Mouse (Mus musculus): ENCODE results near the gene Tpi1. TPM values are rescaled to one million over a fixed set of nuclear protein-coding genes. Genes with fewer than 3 reads are reported as not detected.
"Not testable (repeated sequence)": the region's sequence is repeated elsewhere in the genome, so short reads cannot be mapped to it uniquely, and the experiment has no call there.

Gene Tpi1
- total RNA-seq, 1 experiment: 306 TPM

DNA sequence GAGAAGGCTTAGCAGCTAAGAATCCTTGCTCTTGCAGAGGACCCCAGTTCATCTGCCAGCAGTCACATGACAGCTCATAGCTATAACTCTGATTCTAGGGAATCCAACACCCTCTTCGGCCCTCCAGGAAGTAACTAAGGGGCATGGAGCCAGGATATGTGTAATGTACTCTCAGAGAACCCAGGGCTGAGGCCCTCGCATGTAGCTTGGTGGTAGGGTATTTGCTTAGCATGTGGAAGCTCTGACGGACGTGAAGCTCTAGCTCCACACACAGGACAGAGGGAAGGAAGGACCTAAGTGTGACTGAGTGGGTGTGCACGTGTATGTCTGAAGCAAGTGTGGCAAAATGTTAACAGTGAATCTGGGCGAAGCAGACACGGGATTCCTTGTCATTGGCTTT lies 22.3 kb upstream of the Tpi1 start:
- TF ChIP-seq CHD2 (IDR thresholded peaks at IDR 0.05; ENCODE audit: low read depth, low read length) (no peak), MAFK (IDR thresholded peaks at IDR 0.05; ENCODE audit: insufficient read depth, low read depth, low read length) (no peak), ZNF384 (IDR thresholded peaks at IDR 0.05; ENCODE audit: low read depth, low read length) (no peak), ZC3H11A (IDR thresholded peaks at IDR 0.05; ENCODE audit: borderline replicate concordance, low read depth, low read length) (no peak), HCFC1 (IDR thresholded peaks at IDR 0.05; ENCODE audit: borderline replicate concordance, insufficient read depth, low read length) (no peak)
- no peak for DNase-seq (ENCODE audit: low read depth, low spot score)
- no peak overlapping the region for H3K27ac ChIP-seq (ENCODE audit: insufficient read depth, low read depth, low read length, poor library complexity, severe bottlenecking)
- in situ Hi-C loops (cut with MboI; ENCODE audit: low sequenced_read_pairs in 2 of 2, unreplicated experiment in 2 of 2): no loop called here
- no peak overlapping the region for H3K4me3 ChIP-seq (ENCODE audit: insufficient read depth in 1 of 2, low read depth in 1 of 2, low read length in 2 of 2, poor library complexity in 1 of 2, severe bottlenecking in 1 of 2)
- H3K9me3 ChIP-seq (ENCODE audit: control insufficient read depth, insufficient read depth, low read depth, low read length): no peaks in the 10 kb centered on the region
- H3K4me1 ChIP-seq (ENCODE audit: control insufficient read depth in 2 of 2, insufficient read depth in 2 of 2, low read length in 2 of 2, poor library complexity in 1 of 2): peaks cover 0 to 10% of the 10 kb centered on the region in 2 experiments; a peak in 1 of 4 replicates
- peaks cover 26% of the 10 kb centered on the region for H3K36me3 ChIP-seq (ENCODE audit: control insufficient read depth, insufficient read depth, low read length, poor library complexity, severe bottlenecking)
- no peak overlapping the region for H3K9ac ChIP-seq (ENCODE audit: insufficient read depth, low read depth, low read length, poor library complexity, severe bottlenecking)

DNA sequence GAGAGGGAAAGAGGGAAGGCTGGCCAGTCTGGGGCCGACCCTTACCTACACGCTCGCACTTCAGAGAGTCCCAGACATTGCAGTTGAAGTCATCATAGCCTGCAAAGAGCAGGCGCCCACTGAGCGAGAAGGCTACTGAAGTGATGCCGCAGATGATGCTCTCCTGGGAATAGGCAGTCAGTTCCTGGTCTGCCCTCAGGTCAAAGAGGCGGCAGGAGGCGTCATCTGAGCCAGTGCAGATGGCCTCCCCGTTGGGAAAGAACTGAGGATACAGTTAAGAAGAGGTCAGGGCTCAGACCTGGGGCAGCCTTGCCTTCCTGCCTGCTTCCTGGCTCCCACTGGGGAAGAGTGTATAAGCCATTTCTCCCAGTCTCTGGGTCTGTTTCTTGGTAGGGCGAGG lies 21.4 kb upstream of the Tpi1 start:
- H3K9me3 ChIP-seq (ENCODE audit: control insufficient read depth, insufficient read depth, low read depth, low read length): no peaks in the 10 kb centered on the region
- H3K27ac ChIP-seq (ENCODE audit: insufficient read depth, low read depth, low read length, poor library complexity, severe bottlenecking): no peak overlapping the region
- H3K4me3 ChIP-seq (ENCODE audit: insufficient read depth in 1 of 2, low read depth in 1 of 2, low read length in 2 of 2, poor library complexity in 1 of 2, severe bottlenecking in 1 of 2): no peak overlapping the region
- H3K4me1 ChIP-seq (ENCODE audit: control insufficient read depth in 2 of 2, insufficient read depth in 2 of 2, low read length in 2 of 2, poor library complexity in 1 of 2): peaks cover 0 to 10% of the 10 kb centered on the region in 2 experiments; a peak in 1 of 4 replicates
- no peak overlapping the region for H3K9ac ChIP-seq (ENCODE audit: insufficient read depth, low read depth, low read length, poor library complexity, severe bottlenecking)
- TF ChIP-seq CHD2 (IDR thresholded peaks at IDR 0.05; ENCODE audit: low read depth, low read length) (no peak), ZNF384 (IDR thresholded peaks at IDR 0.05; ENCODE audit: low read depth, low read length) (no peak), ZC3H11A (IDR thresholded peaks at IDR 0.05; ENCODE audit: borderline replicate concordance, low read depth, low read length) (no peak), HCFC1 (IDR thresholded peaks at IDR 0.05; ENCODE audit: borderline replicate concordance, insufficient read depth, low read length) (no peak), MAFK (IDR thresholded peaks at IDR 0.05; ENCODE audit: insufficient read depth, low read depth, low read length) (no peak)
- H3K36me3 ChIP-seq (ENCODE audit: control insufficient read depth, insufficient read depth, low read length, poor library complexity, severe bottlenecking): peaks cover 28% of the 10 kb centered on the region
- DNase-seq (ENCODE audit: low read depth, low spot score): no peak
- in situ Hi-C loops (cut with MboI; ENCODE audit: low sequenced_read_pairs in 2 of 2, unreplicated experiment in 2 of 2): no loop called here

DNA sequence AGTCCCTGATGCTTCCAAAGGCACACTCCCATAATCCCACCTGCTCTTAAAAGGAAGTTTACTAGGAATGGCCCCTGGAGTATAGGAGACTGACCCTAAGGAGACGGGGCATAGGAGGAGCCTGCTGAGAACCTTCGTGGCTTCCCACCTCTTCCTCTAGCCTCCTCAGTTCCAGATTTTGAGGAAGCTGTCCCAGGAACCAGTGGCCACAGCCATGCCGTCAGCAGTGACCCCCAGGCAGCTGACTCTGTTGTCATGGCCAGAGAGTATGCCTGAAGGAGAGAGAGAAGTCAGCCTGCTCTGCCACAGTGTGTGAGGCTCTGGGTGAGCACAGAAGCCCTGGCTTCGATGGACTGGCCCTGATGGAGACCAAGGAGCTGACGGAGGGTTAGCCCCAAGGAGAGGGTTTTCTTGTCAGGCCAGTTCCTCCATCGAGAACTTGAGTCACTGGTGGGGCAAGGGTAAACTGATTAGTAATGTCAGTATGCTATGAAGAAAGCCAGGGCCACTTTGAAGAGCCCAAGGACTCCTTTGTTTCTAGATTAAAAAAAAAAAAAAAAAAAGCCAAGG lies 20.5 kb upstream of the Tpi1 start:
- Histone ChIP-seq H3K27ac (ENCODE audit: insufficient read depth, low read depth, low read length, poor library complexity, severe bottlenecking) (no peak overlapping the region), H3K9me3 (ENCODE audit: control insufficient read depth, insufficient read depth, low read depth, low read length) (no peaks in the 10 kb centered on the region), H3K4me1 (ENCODE audit: control insufficient read depth in 2 of 2, insufficient read depth in 2 of 2, low read length in 2 of 2, poor library complexity in 1 of 2) (peaks cover 0 to 10% of the 10 kb centered on the region in 2 experiments; a peak in 1 of 4 replicates), H3K4me3 (ENCODE audit: insufficient read depth in 1 of 2, low read depth in 1 of 2, low read length in 2 of 2, poor library complexity in 1 of 2, severe bottlenecking in 1 of 2) (no peak overlapping the region), H3K36me3 (ENCODE audit: control insufficient read depth, insufficient read depth, low read length, poor library complexity, severe bottlenecking) (peaks cover 28% of the 10 kb centered on the region), H3K9ac (ENCODE audit: insufficient read depth, low read depth, low read length, poor library complexity, severe bottlenecking) (no peak overlapping the region)
- TF ChIP-seq MAFK (IDR thresholded peaks at IDR 0.05; ENCODE audit: insufficient read depth, low read depth, low read length) (no peak), HCFC1 (IDR thresholded peaks at IDR 0.05; ENCODE audit: borderline replicate concordance, insufficient read depth, low read length) (no peak), ZC3H11A (IDR thresholded peaks at IDR 0.05; ENCODE audit: borderline replicate concordance, low read depth, low read length) (no peak), CHD2 (IDR thresholded peaks at IDR 0.05; ENCODE audit: low read depth, low read length) (no peak), ZNF384 (IDR thresholded peaks at IDR 0.05; ENCODE audit: low read depth, low read length) (no peak)
- DNase-seq (ENCODE audit: low read depth, low spot score): no peak
- in situ Hi-C loops (cut with MboI; ENCODE audit: low sequenced_read_pairs in 2 of 2, unreplicated experiment in 2 of 2): no loop called here

DNA sequence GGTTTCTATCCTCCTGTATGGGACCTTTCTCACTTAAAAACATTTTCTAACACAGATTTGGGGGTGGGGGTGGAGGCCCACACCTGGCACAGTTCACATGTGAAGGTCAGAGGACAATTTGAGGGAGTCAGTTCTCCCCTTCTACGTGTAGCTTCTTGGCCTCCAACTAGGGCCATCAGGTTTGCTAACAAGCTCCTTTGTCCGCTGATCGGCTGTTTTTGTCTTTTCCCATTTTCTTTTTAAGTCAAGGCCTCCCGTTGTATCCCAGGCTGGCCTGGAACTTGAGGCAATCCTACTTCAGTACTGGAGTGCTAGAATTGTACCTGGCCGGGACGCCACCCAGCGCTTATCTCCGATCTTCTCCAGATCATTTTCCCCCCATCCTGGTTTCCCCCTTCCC lies 17.6 kb upstream of the Tpi1 start:
- Histone ChIP-seq H3K36me3 (ENCODE audit: control insufficient read depth, insufficient read depth, low read length, poor library complexity, severe bottlenecking) (peaks cover 28% of the 10 kb centered on the region), H3K4me3 (ENCODE audit: insufficient read depth in 1 of 2, low read depth in 1 of 2, low read length in 2 of 2, poor library complexity in 1 of 2, severe bottlenecking in 1 of 2) (peak overlapping the region; percentile 14 to 31; a peak in 3 of 4 replicates), H3K4me1 (ENCODE audit: control insufficient read depth in 2 of 2, insufficient read depth in 2 of 2, low read length in 2 of 2, poor library complexity in 1 of 2) (peaks cover 2 to 12% of the 10 kb centered on the region in 2 experiments; a peak in 2 of 4 replicates), H3K9me3 (ENCODE audit: control insufficient read depth, insufficient read depth, low read depth, low read length) (no peaks in the 10 kb centered on the region), H3K9ac (ENCODE audit: insufficient read depth, low read depth, low read length, poor library complexity, severe bottlenecking) (peak overlapping the region; percentile 21; the same call in 1 of the 2 replicates), H3K27ac (ENCODE audit: insufficient read depth, low read depth, low read length, poor library complexity, severe bottlenecking) (no peak overlapping the region; the same call in 1 of the 2 replicates)
- DNase-seq (ENCODE audit: low read depth, low spot score): peak; percentile 59
- in situ Hi-C loops (cut with MboI; ENCODE audit: low sequenced_read_pairs in 2 of 2, unreplicated experiment in 2 of 2): no loop called here
- TF ChIP-seq CHD2 (IDR thresholded peaks at IDR 0.05; ENCODE audit: low read depth, low read length): no peak
- no peak for TF ChIP-seq ZC3H11A (IDR thresholded peaks at IDR 0.05; ENCODE audit: borderline replicate concordance, low read depth, low read length)
- no peak for TF ChIP-seq MAFK (IDR thresholded peaks at IDR 0.05; ENCODE audit: insufficient read depth, low read depth, low read length)
- no peak for TF ChIP-seq HCFC1 (IDR thresholded peaks at IDR 0.05; ENCODE audit: borderline replicate concordance, insufficient read depth, low read length)
- no peak for TF ChIP-seq ZNF384 (IDR thresholded peaks at IDR 0.05; ENCODE audit: low read depth, low read length)

DNA sequence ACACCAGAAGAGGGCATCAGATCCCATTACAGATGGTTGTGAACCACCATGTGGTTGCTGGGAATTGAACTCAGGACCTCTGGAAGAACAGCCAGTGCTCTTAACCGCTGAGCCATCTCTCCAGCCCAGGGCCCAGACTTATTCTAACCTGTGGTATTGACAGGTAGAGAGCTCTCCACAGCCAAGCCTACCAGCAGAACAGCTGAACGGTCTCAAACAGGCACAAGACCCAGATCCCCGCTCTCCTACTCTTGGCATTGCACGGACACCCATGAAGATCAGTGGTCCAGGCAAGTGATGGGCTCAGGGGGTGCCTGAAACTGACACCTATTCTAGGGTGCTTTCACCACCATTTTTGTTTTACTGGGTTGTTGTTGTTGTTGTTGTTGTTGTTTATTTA lies 17.1 kb upstream of the Tpi1 start:
- Histone ChIP-seq H3K36me3 (ENCODE audit: control insufficient read depth, insufficient read depth, low read length, poor library complexity, severe bottlenecking) (peaks cover 29% of the 10 kb centered on the region), H3K9ac (ENCODE audit: insufficient read depth, low read depth, low read length, poor library complexity, severe bottlenecking) (peak overlapping the region; percentile 40; the same call in 1 of the 2 replicates), H3K4me1 (ENCODE audit: control insufficient read depth in 2 of 2, insufficient read depth in 2 of 2, low read length in 2 of 2, poor library complexity in 1 of 2) (peaks cover 2 to 12% of the 10 kb centered on the region in 2 experiments; a peak in 2 of 4 replicates), H3K4me3 (ENCODE audit: insufficient read depth in 1 of 2, low read depth in 1 of 2, low read length in 2 of 2, poor library complexity in 1 of 2, severe bottlenecking in 1 of 2) (peak overlapping the region; percentile 19 to 31; a peak in 2 of 4 replicates)
- H3K9me3 ChIP-seq (ENCODE audit: control insufficient read depth, insufficient read depth, low read depth, low read length); DNase-seq (ENCODE audit: low read depth, low spot score); in situ Hi-C loops (cut with MboI; ENCODE audit: low sequenced_read_pairs in 2 of 2, unreplicated experiment in 2 of 2); H3K27ac ChIP-seq (ENCODE audit: insufficient read depth, low read depth, low read length, poor library complexity, severe bottlenecking): not testable (repeated sequence)
